Mouse (Mus musculus) intestine, embryonic 14.5 days (tissue): ENCODE data around the gene Abhd15. TPM values are rescaled to one million over a fixed set of nuclear protein-coding genes. Genes with fewer than 3 reads are reported as not detected.
A peak's percentile ranks its signal among the peaks of the same experiment; 100 is the strongest.

Experiments
- ATAC-seq: fragments of 200-750 bp; cut with Nextera tagmentation; replicated peaks from 2 replicates; pipeline ENCODE4 v1.8.0; 2017; ENCODE audit warnings: low read depth, moderate number of reproducible peaks, moderate TSS enrichment, moderate library complexity; ENCODE audit not compliant: low FRiP score, low TSS enrichment
- DNase-seq: peaks from one replicate; pipeline ENCODE4 v3.0.0-alpha.2; 2018; ENCODE audit warnings: low spot score
- H3K27ac ChIP-seq: fragments of 300-500 bp; sonication (generic); 2 replicates; pipeline ENCODE4 v1.5.1; 2014; ENCODE audit warnings: low read depth, mild to moderate bottlenecking, control low read depth
- H3K27me3 ChIP-seq: fragments of 300-500 bp; sonication (generic); replicated peaks from 2 replicates; pipeline ENCODE4 v1.6.1; 2014; ENCODE audit warnings: low read length, control low read depth; ENCODE audit not compliant: control insufficient read depth, insufficient read depth
- H3K36me3 ChIP-seq: fragments of 300-500 bp; sonication (generic); 2 replicates; pipeline ENCODE4 v1.6.1; 2014; ENCODE audit warnings: low read length, control low read depth; ENCODE audit not compliant: control insufficient read depth, insufficient read depth
- H3K4me1 ChIP-seq: fragments of 300-500 bp; sonication (generic); replicated peaks from 2 replicates; pipeline ENCODE4 v1.6.1; 2014; ENCODE audit warnings: low read length, control low read depth, mixed read lengths; ENCODE audit not compliant: control insufficient read depth, insufficient read depth
- H3K4me2 ChIP-seq: fragments of 300-500 bp; sonication (generic); 2 replicates; pipeline ENCODE4 v1.6.1; 2014; ENCODE audit warnings: low read length
- H3K4me3 ChIP-seq: fragments of 300-500 bp; sonication (generic); 2 replicates; pipeline ENCODE4 v1.5.1; 2014; ENCODE audit warnings: low read depth, low read length, control low read depth, mixed read lengths
- H3K9ac ChIP-seq: fragments of 300-500 bp; sonication (generic); 2 replicates; pipeline ENCODE4 v1.6.1; 2014; ENCODE audit warnings: mild to moderate bottlenecking, low read length
- H3K9me3 ChIP-seq: fragments of 300-500 bp; sonication (generic); 2 replicates; pipeline ENCODE4 v1.6.1; 2016; ENCODE audit warnings: low read length, control low read depth; ENCODE audit not compliant: control insufficient read depth
- WGBS: fragments of 180-500 bp; shearing (Covaris S2); extraction: QIAGEN DNeasy Blood & Tissue Kit; methylation state at CpG from one replicate; pipeline ENCODE4 v1.1.7; 2014; 5-methylcytosine and 5-hydroxymethylcytosine counted together
- polyA plus RNA-seq: library from polyadenylated mRNA; unstranded; fragments of >200 nt; fragmentation: Nextera tagmentation; extraction: Ambion mirVana; gene quantifications from 2 replicates; pipeline ENCODE4 v1.2.1, GENCODE M21; 2014

Gene Abhd15
- 2.2 and 3.2 TPM in 2 replicates for polyA plus RNA-seq

GRCm38 (mm10) chr11:77514832-77515636 lies at the start of gene Abhd15:
Gene Abhd15 (plus strand): TSS chr11:77515121.
- Histone ChIP-seq H3K27me3 (peaks cover 21% of the 10 kb centered on the region), H3K36me3 (0 out of 2 replicates have a peak, but pooled peaks cover 2% of the 10 kb centered on the region), H3K4me3 (peak within 1 kb of the TSS; percentile 71), H3K9me3 (no peaks in the 10 kb centered on the region), H3K9ac (peak within 1 kb of the TSS; percentile 29), H3K4me1 (peaks cover 19% of the 10 kb centered on the region), H3K27ac (no peak within 1 kb of the TSS), H3K4me2 (peak within 1 kb of the TSS; percentile 93)
- peak; percentile 86 for DNase-seq
- WGBS = under 1% methylated on average over 66 of the region's 72 CpGs
- peak; percentile 45 for ATAC-seq

GRCm38 (mm10) chr11:77466544-77466943 lies 48.4 kb upstream of the Abhd15 start:
- no peak overlapping the region for H3K4me2 ChIP-seq
- WGBS = 36% methylated on average over 9 of the region's 9 CpGs
- H3K4me3 ChIP-seq = no peak overlapping the region
- H3K27ac ChIP-seq = no peak overlapping the region
- DNase-seq (no peak), ATAC-seq (no peak)
- peaks cover 60% of the 10 kb centered on the region for H3K27me3 ChIP-seq
- no peaks in the 10 kb centered on the region for H3K9me3 ChIP-seq
- H3K4me1 ChIP-seq = peaks cover 9% of the 10 kb centered on the region; the same call in 1 of the 2 replicates
- H3K36me3 ChIP-seq = peaks cover 7% of the 10 kb centered on the region
- no peak overlapping the region for H3K9ac ChIP-seq

DNA sequence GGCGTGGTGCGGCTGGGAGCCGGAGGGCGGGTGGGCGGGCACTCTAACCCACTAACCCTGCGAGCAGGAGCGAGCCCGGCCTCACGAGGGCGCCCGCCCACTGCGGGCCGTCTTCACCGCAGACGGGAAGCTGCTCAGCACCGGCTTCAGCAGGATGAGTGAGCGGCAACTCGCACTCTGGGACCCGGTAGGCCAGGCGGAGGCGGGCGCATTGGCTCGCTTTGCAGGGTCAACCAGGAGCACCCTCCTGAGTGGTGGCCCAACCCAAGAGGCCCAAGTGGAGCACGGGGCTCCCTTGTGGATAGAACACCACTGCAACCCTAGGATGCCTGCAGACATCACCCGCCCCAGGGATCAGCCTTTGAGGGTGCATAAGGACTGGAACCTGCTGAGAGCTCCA lies 47.8 kb upstream of the Abhd15 start:
- no peak overlapping the region for H3K4me3 ChIP-seq
- H3K9ac ChIP-seq = no peak overlapping the region
- peak; percentile 37; the same call in 1 of the 2 replicates for ATAC-seq
- H3K36me3 ChIP-seq = peaks cover 14% of the 10 kb centered on the region
- 5% methylated on average over 25 of the region's 25 CpGs for WGBS
- H3K9me3 ChIP-seq = no peaks in the 10 kb centered on the region
- 0 out of 2 replicates have a peak, but pooled peaks cover 6% of the 10 kb centered on the region for H3K4me1 ChIP-seq
- no peak overlapping the region for H3K27ac ChIP-seq
- H3K27me3 ChIP-seq = peaks cover 53% of the 10 kb centered on the region
- peak overlapping the region; percentile 18; the same call in 1 of the 2 replicates for H3K4me2 ChIP-seq
- peak; percentile 75 for DNase-seq

DNA sequence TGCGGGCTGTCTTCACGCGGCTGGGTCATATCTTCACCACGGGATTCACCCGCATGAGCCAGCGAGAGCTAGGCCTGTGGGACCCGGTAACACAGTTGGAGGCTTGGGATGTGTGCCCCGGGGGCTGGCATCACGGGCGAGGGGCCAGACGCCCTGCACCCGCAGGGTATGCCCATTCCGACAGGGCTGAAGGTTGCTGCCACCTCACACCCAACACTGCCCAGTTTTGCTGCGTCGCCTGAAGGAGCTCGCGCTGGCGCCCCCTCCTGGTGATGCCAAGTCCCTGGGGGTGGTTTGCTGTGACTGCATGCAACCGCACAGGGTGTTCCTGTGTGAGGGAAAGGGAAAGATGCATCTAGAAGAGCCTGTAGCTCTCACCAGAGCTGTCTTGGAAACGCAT lies 47.1 kb upstream of the Abhd15 start:
- Histone ChIP-seq H3K4me1 (0 out of 2 replicates have a peak, but pooled peaks cover 3% of the 10 kb centered on the region), H3K27me3 (peaks cover 48% of the 10 kb centered on the region), H3K27ac (no peak overlapping the region), H3K4me2 (peak overlapping the region; percentile 18; the same call in 1 of the 2 replicates), H3K36me3 (peaks cover 17% of the 10 kb centered on the region), H3K9me3 (no peaks in the 10 kb centered on the region), H3K9ac (no peak overlapping the region), H3K4me3 (no peak overlapping the region)
- WGBS = 13% methylated on average over 20 of the region's 20 CpGs
- ATAC-seq (no peak), DNase-seq (peak; percentile 80)

DNA sequence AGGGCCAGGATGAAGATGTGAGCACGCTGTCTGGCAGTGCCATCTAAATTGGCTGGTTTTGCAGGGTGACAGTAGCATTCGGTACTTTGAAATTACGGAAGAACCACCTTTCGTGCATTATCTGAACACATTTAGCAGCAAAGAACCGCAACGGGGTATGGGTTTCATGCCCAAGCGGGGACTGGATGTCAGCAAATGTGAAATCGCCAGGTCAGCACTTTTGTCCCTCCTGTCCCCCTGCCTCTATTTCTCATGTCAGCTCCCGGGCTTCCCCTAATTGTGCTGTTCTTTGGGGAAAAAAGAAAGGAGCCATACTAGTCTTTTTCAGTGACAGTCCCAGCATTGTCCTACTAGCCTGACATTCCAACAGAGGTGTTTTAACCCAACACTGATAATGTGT lies 46.5 kb upstream of the Abhd15 start:
- Histone ChIP-seq H3K27me3 (peaks cover 42% of the 10 kb centered on the region), H3K27ac (no peak overlapping the region), H3K4me3 (no peak overlapping the region), H3K36me3 (peaks cover 17% of the 10 kb centered on the region), H3K4me2 (no peak overlapping the region), H3K9me3 (no peaks in the 10 kb centered on the region), H3K9ac (no peak overlapping the region), H3K4me1 (no peaks in the 10 kb centered on the region)
- no peak for DNase-seq
- no peak for ATAC-seq
- WGBS = 86% methylated on average over 9 of the region's 9 CpGs

DNA sequence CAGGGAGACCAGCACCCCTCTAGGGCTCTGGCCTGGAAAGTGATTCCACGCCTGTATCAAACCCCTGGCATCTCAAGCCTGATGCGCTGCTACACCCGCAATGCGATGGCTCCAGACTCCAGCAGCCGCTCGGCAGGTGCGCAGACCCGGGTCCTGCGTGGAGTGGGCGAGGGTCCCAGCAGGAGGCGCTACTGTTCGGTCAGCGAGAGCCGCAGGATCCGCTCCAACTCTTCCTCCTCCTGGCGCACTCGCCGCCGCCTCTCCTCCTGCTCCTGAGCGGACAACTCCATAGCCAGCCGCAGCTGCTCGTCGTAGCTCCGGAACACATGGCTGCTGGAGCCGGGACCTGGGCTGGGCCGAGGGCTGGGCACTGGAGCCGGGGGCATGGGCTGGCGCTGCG lies 43.5 kb upstream of the Abhd15 start:
- H3K9ac ChIP-seq = no peak overlapping the region

GRCm38 (mm10) chr11:77472775-77473174 lies 42.1 kb upstream of the Abhd15 start:
- no peak for ATAC-seq
- Histone ChIP-seq H3K9ac (no peak overlapping the region), H3K9me3 (no peaks in the 10 kb centered on the region), H3K27ac (no peak overlapping the region), H3K4me1 (no peaks in the 10 kb centered on the region), H3K4me3 (no peak overlapping the region), H3K36me3 (peaks cover 33% of the 10 kb centered on the region), H3K4me2 (no peak overlapping the region), H3K27me3 (peaks cover 16% of the 10 kb centered on the region)
- WGBS = 89% methylated on average over 16 of the region's 16 CpGs
- no peak for DNase-seq

More for the DNA sequence above, 43.5 kb upstream of the Abhd15 start:
- ATAC-seq (no peak), DNase-seq (no peak)
- WGBS = 76% methylated on average over 29 of the region's 29 CpGs
- no peak overlapping the region for H3K4me3 ChIP-seq
- no peak overlapping the region for H3K27ac ChIP-seq
- H3K4me1 ChIP-seq = no peaks in the 10 kb centered on the region
- H3K36me3 ChIP-seq = peaks cover 33% of the 10 kb centered on the region
- H3K4me2 ChIP-seq = no peak overlapping the region
- H3K9me3 ChIP-seq = no peaks in the 10 kb centered on the region
- H3K27me3 ChIP-seq = peaks cover 29% of the 10 kb centered on the region

DNA sequence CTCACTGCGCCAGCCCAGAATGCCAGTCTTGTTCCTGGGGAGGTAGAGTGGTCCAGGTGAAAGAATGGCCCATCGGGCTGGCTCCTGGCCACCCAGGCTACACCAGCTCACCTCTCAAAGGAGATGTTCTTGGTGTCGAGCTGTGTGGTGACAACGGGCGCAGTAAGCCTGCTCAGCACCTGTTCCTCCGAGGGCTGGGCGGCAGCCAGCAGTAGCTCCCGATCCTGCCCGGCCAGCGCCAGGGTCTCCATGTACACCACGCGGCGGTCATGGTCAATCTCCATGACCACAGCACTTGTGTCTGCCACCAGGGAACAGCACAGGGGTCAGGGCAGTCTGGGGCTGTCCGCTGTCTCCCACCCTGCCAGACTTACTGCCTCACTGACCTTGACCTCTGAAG lies 38.7 kb upstream of the Abhd15 start:
- Histone ChIP-seq H3K27ac (no peak overlapping the region), H3K9ac (no peak overlapping the region), H3K36me3 (peaks cover 29% of the 10 kb centered on the region), H3K4me2 (no peak overlapping the region), H3K9me3 (no peaks in the 10 kb centered on the region), H3K27me3 (no peaks in the 10 kb centered on the region), H3K4me3 (no peak overlapping the region), H3K4me1 (no peaks in the 10 kb centered on the region)
- DNase-seq (no peak), ATAC-seq (no peak)
- 95% methylated on average over 14 of the region's 14 CpGs for WGBS
